Mouse (Mus musculus) cerebellum, adult 9-11 months (tissue): ENCODE results near the gene Gm17622.

Experiments
- DNase-seq: peaks from one replicate; pipeline ENCODE4 v3.0.0; 2022

Gene Gm17622

GRCm38 (mm10) chr13:96490433-96490832 is at the start of gene Gm17622:
Gene Gm17622 (plus strand): TSS chr13:96490733.
- DNase-seq: no peak

GRCm38 (mm10) chr13:96450205-96450856 is 40.2 kb upstream of the Gm17622 start:
- DNase-seq: no peak

- DNase-seq: no peak
These were observed 39.7 kb upstream of the Gm17622 start for GRCm38 (mm10) chr13:96450869-96451268.

- DNase-seq: no peak
These were observed 39.0 kb upstream of the Gm17622 start for GRCm38 (mm10) chr13:96451386-96452140.

GRCm38 (mm10) chr13:96452621-96453020 is 37.9 kb upstream of the Gm17622 start:
- DNase-seq: no peak

- no peak for DNase-seq
These were observed 36.2 kb upstream of the Gm17622 start for GRCm38 (mm10) chr13:96454288-96454687.

GRCm38 (mm10) chr13:96457566-96457965 is 33.0 kb upstream of the Gm17622 start:
- DNase-seq: no peak

- DNase-seq: no peak
These were observed 32.5 kb upstream of the Gm17622 start for GRCm38 (mm10) chr13:96458018-96458417.

GRCm38 (mm10) chr13:96458606-96459005 is 31.9 kb upstream of the Gm17622 start:
- DNase-seq: no peak

GRCm38 (mm10) chr13:96462644-96463043 is 27.9 kb upstream of the Gm17622 start:
- DNase-seq: no peak

GRCm38 (mm10) chr13:96465315-96465714 is 25.2 kb upstream of the Gm17622 start:
- DNase-seq: no peak

- DNase-seq: no peak
These were observed 21.9 kb upstream of the Gm17622 start for GRCm38 (mm10) chr13:96468678-96469077.

- DNase-seq: no peak
These were observed 20.0 kb upstream of the Gm17622 start for GRCm38 (mm10) chr13:96470556-96470955.

GRCm38 (mm10) chr13:96470957-96471356 is 19.6 kb upstream of the Gm17622 start, which contains the start of gene Ankdd1b:
Gene Ankdd1b (minus strand): TSS chr13:96471198.
- DNase-seq: no peak

- DNase-seq: no peak
These were observed 13.3 kb upstream of the Gm17622 start for GRCm38 (mm10) chr13:96477226-96477625.

- DNase-seq: no peak
These were observed 11.5 kb upstream of the Gm17622 start for GRCm38 (mm10) chr13:96478991-96479390.

GRCm38 (mm10) chr13:96487230-96487629 is 3.3 kb upstream of the Gm17622 start:
- DNase-seq: no peak

- DNase-seq: no peak
These were observed 2.6 kb upstream of the Gm17622 start for GRCm38 (mm10) chr13:96487968-96488367.

- DNase-seq: no peak
These were observed 6.1 kb downstream of the Gm17622 start for GRCm38 (mm10) chr13:96496630-96497029.

- no peak for DNase-seq
These were observed 9.4 kb downstream of the Gm17622 start for GRCm38 (mm10) chr13:96499891-96500290.

GRCm38 (mm10) chr13:96505661-96506060 is 15.1 kb downstream of the Gm17622 start:
- no peak for DNase-seq

GRCm38 (mm10) chr13:96506313-96506712 is 15.8 kb downstream of the Gm17622 start:
- DNase-seq: no peak

- no peak for DNase-seq
These were observed 17.0 kb downstream of the Gm17622 start for GRCm38 (mm10) chr13:96507541-96507940.

GRCm38 (mm10) chr13:96510635-96511034 is 20.1 kb downstream of the Gm17622 start:
- DNase-seq: no peak
